Mouse (Mus musculus): ENCODE measurements around the gene 1700021F05Rik. TPM values are rescaled to one million over a fixed set of nuclear protein-coding genes. Genes with fewer than 3 reads are reported as not detected.

1700021F05Rik gene
- polyA plus RNA-seq, 1 experiment from 2014 or later = 66.6 TPM

- Histone ChIP-seq H3K9ac (ENCODE audit: low read length) (no peak overlapping the region), H3K27ac (replicated peaks; ENCODE audit: low read depth, low read length) (no peak overlapping the region), H3K9me3 (ENCODE audit: control insufficient read depth, low read length) (no peaks in the 10 kb centered on the region; the same call in 1 of the 2 replicates), H3K27me3 (ENCODE audit: control insufficient read depth, insufficient read depth, low read length) (no peaks in the 10 kb centered on the region), H3K4me3 (ENCODE audit: low read depth, low read length) (no peak overlapping the region), H3K4me1 (ENCODE audit: control insufficient read depth, insufficient read depth, low read length) (no peaks in the 10 kb centered on the region), H3K36me3 (ENCODE audit: control insufficient read depth, insufficient read depth, low read length) (no peaks in the 10 kb centered on the region), H3K4me2 (ENCODE audit: low read depth, severe bottlenecking) (no peak overlapping the region)
- ATAC-seq (ENCODE audit: insufficient number of reproducible peaks, low FRiP score, low TSS enrichment, low read depth) (no peak), DNase-seq (ENCODE audit: low spot score) (no peak)
- WGBS = 90% methylated on average over 5 of the region's 5 CpGs
Measured at GRCm38 (mm10) chr10:43557630-43558165, 16.9 kb upstream of the 1700021F05Rik start.

GRCm38 (mm10) chr10:43551388-43551787 lies 10.6 kb upstream of the 1700021F05Rik start:
- ATAC-seq (ENCODE audit: insufficient number of reproducible peaks, low FRiP score, low TSS enrichment, low read depth) (no peak), DNase-seq (ENCODE audit: low spot score) (no peak)
- WGBS = 24% methylated on average over 3 of the region's 3 CpGs
- Histone ChIP-seq H3K4me3 (ENCODE audit: low read depth, low read length) (no peak overlapping the region), H3K9me3 (ENCODE audit: control insufficient read depth, low read length) (no peaks in the 10 kb centered on the region; the same call in 1 of the 2 replicates), H3K9ac (ENCODE audit: low read length) (no peak overlapping the region), H3K36me3 (ENCODE audit: control insufficient read depth, insufficient read depth, low read length) (no peaks in the 10 kb centered on the region), H3K4me1 (ENCODE audit: control insufficient read depth, insufficient read depth, low read length) (peaks cover 2% of the 10 kb centered on the region; the same call in 1 of the 2 replicates), H3K4me2 (ENCODE audit: low read depth, severe bottlenecking) (no peak overlapping the region), H3K27ac (replicated peaks; ENCODE audit: low read depth, low read length) (no peak overlapping the region), H3K27me3 (ENCODE audit: control insufficient read depth, insufficient read depth, low read length) (no peaks in the 10 kb centered on the region)

- H3K9ac ChIP-seq (ENCODE audit: low read length) = no peak overlapping the region
- H3K36me3 ChIP-seq (ENCODE audit: control insufficient read depth, insufficient read depth, low read length) = no peaks in the 10 kb centered on the region
- WGBS = 29% methylated on average over 3 of the region's 3 CpGs
- peaks cover 2% of the 10 kb centered on the region; the same call in 1 of the 2 replicates for H3K4me1 ChIP-seq (ENCODE audit: control insufficient read depth, insufficient read depth, low read length)
- no peak overlapping the region for H3K4me2 ChIP-seq (ENCODE audit: low read depth, severe bottlenecking)
- no peaks in the 10 kb centered on the region for H3K27me3 ChIP-seq (ENCODE audit: control insufficient read depth, insufficient read depth, low read length)
- no peak overlapping the region for H3K4me3 ChIP-seq (ENCODE audit: low read depth, low read length)
- no peaks in the 10 kb centered on the region; the same call in 1 of the 2 replicates for H3K9me3 ChIP-seq (ENCODE audit: control insufficient read depth, low read length)
- H3K27ac ChIP-seq (replicated peaks; ENCODE audit: low read depth, low read length) = no peak overlapping the region
- DNase-seq (ENCODE audit: low spot score) (no peak), ATAC-seq (ENCODE audit: insufficient number of reproducible peaks, low FRiP score, low TSS enrichment, low read depth) (no peak)
Measured at GRCm38 (mm10) chr10:43550923-43551322, 10.1 kb upstream of the 1700021F05Rik start.

- DNase-seq (ENCODE audit: low spot score) = peak; percentile 31
- H3K9ac ChIP-seq (ENCODE audit: low read length) = no peak overlapping the region
- H3K4me2 ChIP-seq (ENCODE audit: low read depth, severe bottlenecking) = no peak overlapping the region
- no peaks in the 10 kb centered on the region for H3K27me3 ChIP-seq (ENCODE audit: control insufficient read depth, insufficient read depth, low read length)
- no peaks in the 10 kb centered on the region for H3K36me3 ChIP-seq (ENCODE audit: control insufficient read depth, insufficient read depth, low read length)
- no peak for ATAC-seq (ENCODE audit: insufficient number of reproducible peaks, low FRiP score, low TSS enrichment, low read depth)
- H3K9me3 ChIP-seq (ENCODE audit: control insufficient read depth, low read length) = no peaks in the 10 kb centered on the region; the same call in 1 of the 2 replicates
- no peak overlapping the region for H3K4me3 ChIP-seq (ENCODE audit: low read depth, low read length)
- H3K27ac ChIP-seq (replicated peaks; ENCODE audit: low read depth, low read length) = no peak overlapping the region
- peaks cover 2% of the 10 kb centered on the region; the same call in 1 of the 2 replicates for H3K4me1 ChIP-seq (ENCODE audit: control insufficient read depth, insufficient read depth, low read length)
- WGBS = 69% methylated on average over 5 of the region's 5 CpGs
Measured at GRCm38 (mm10) chr10:43549411-43549810, 8.6 kb upstream of the 1700021F05Rik start.

- H3K36me3 ChIP-seq (ENCODE audit: control insufficient read depth, insufficient read depth, low read length) = no peaks in the 10 kb centered on the region
- no peak overlapping the region for H3K4me3 ChIP-seq (ENCODE audit: low read depth, low read length)
- H3K9me3 ChIP-seq (ENCODE audit: control insufficient read depth, low read length) = no peaks in the 10 kb centered on the region
- no peak overlapping the region for H3K9ac ChIP-seq (ENCODE audit: low read length)
- no peaks in the 10 kb centered on the region for H3K4me1 ChIP-seq (ENCODE audit: control insufficient read depth, insufficient read depth, low read length)
- H3K27ac ChIP-seq (replicated peaks; ENCODE audit: low read depth, low read length) = no peak overlapping the region
- H3K27me3 ChIP-seq (ENCODE audit: control insufficient read depth, insufficient read depth, low read length) = no peaks in the 10 kb centered on the region
- 53% methylated on average over 7 of the region's 8 CpGs for WGBS
- no peak overlapping the region; the same call in 1 of the 2 replicates for H3K4me2 ChIP-seq (ENCODE audit: low read depth, severe bottlenecking)
- no peak for DNase-seq (ENCODE audit: low spot score)
- no peak for ATAC-seq (ENCODE audit: insufficient number of reproducible peaks, low FRiP score, low TSS enrichment, low read depth)
Measured at GRCm38 (mm10) chr10:43541153-43541544, 355 bp upstream of the 1700021F05Rik start.

GRCm38 (mm10) chr10:43539746-43540310 lies 966 bp downstream of the 1700021F05Rik start:
- H3K4me3 ChIP-seq (ENCODE audit: low read depth, low read length) = peak overlapping the region; percentile 88
- no peaks in the 10 kb centered on the region for H3K4me1 ChIP-seq (ENCODE audit: control insufficient read depth, insufficient read depth, low read length)
- H3K9me3 ChIP-seq (ENCODE audit: control insufficient read depth, low read length) = no peaks in the 10 kb centered on the region
- no peaks in the 10 kb centered on the region for H3K27me3 ChIP-seq (ENCODE audit: control insufficient read depth, insufficient read depth, low read length)
- peak overlapping the region; percentile 50 for H3K4me2 ChIP-seq (ENCODE audit: low read depth, severe bottlenecking)
- H3K27ac ChIP-seq (replicated peaks; ENCODE audit: low read depth, low read length) = no peak overlapping the region
- peak overlapping the region; percentile 90; the same call in 1 of the 2 replicates for H3K9ac ChIP-seq (ENCODE audit: low read length)
- no peaks in the 10 kb centered on the region for H3K36me3 ChIP-seq (ENCODE audit: control insufficient read depth, insufficient read depth, low read length)
- ATAC-seq (ENCODE audit: insufficient number of reproducible peaks, low FRiP score, low TSS enrichment, low read depth) (no peak), DNase-seq (ENCODE audit: low spot score) (no peak)
- 16% methylated on average over 12 of the region's 12 CpGs for WGBS

- no peak overlapping the region for H3K4me2 ChIP-seq (ENCODE audit: low read depth, severe bottlenecking)
- H3K9ac ChIP-seq (ENCODE audit: low read length) = no peak overlapping the region
- H3K36me3 ChIP-seq (ENCODE audit: control insufficient read depth, insufficient read depth, low read length) = no peaks in the 10 kb centered on the region
- ATAC-seq (ENCODE audit: insufficient number of reproducible peaks, low FRiP score, low TSS enrichment, low read depth) = no peak
- WGBS = 87% methylated on average over 5 of the region's 5 CpGs
- no peaks in the 10 kb centered on the region for H3K4me1 ChIP-seq (ENCODE audit: control insufficient read depth, insufficient read depth, low read length)
- H3K4me3 ChIP-seq (ENCODE audit: low read depth, low read length) = no peak overlapping the region
- DNase-seq (ENCODE audit: low spot score) = no peak
- no peaks in the 10 kb centered on the region for H3K9me3 ChIP-seq (ENCODE audit: control insufficient read depth, low read length)
- H3K27ac ChIP-seq (replicated peaks; ENCODE audit: low read depth, low read length) = no peak overlapping the region
- no peaks in the 10 kb centered on the region for H3K27me3 ChIP-seq (ENCODE audit: control insufficient read depth, insufficient read depth, low read length)
Measured at GRCm38 (mm10) chr10:43538831-43539230, 2.0 kb downstream of the 1700021F05Rik start.

- H3K4me2 ChIP-seq (ENCODE audit: low read depth, severe bottlenecking) = no peak overlapping the region
- H3K9me3 ChIP-seq (ENCODE audit: control insufficient read depth, low read length) = no peaks in the 10 kb centered on the region
- ATAC-seq (ENCODE audit: insufficient number of reproducible peaks, low FRiP score, low TSS enrichment, low read depth) (no peak), DNase-seq (ENCODE audit: low spot score) (no peak)
- 96% methylated on average over 7 of the region's 7 CpGs for WGBS
- no peaks in the 10 kb centered on the region for H3K4me1 ChIP-seq (ENCODE audit: control insufficient read depth, insufficient read depth, low read length)
- no peaks in the 10 kb centered on the region for H3K27me3 ChIP-seq (ENCODE audit: control insufficient read depth, insufficient read depth, low read length)
- H3K9ac ChIP-seq (ENCODE audit: low read length) = no peak overlapping the region
- no peak overlapping the region for H3K27ac ChIP-seq (replicated peaks; ENCODE audit: low read depth, low read length)
- H3K36me3 ChIP-seq (ENCODE audit: control insufficient read depth, insufficient read depth, low read length) = no peaks in the 10 kb centered on the region
- no peak overlapping the region for H3K4me3 ChIP-seq (ENCODE audit: low read depth, low read length)
Measured at GRCm38 (mm10) chr10:43537652-43538051, 3.1 kb downstream of the 1700021F05Rik start.

Data from limb, embryonic 11.5 days (tissue).